Mouse (Mus musculus) spleen, adult 2 months (tissue): Measurements from ENCODE around the gene Ddx6. TPM values are rescaled to one million over a fixed set of nuclear protein-coding genes. Genes with fewer than 3 reads are reported as not detected.

Experiments used
- DNase-seq, 2 experiments: peaks; one replicate each; pipeline versions ENCODE4 v3.0.0 to v3.0.0-alpha.2; 2012 to 2021; ENCODE audit warnings: low spot score in 2 of 2, low read depth in 1 of 2
- H3K27ac ChIP-seq: fragments of 200-500 bp; 2 replicates; pipeline ENCODE4 v1.5.1; 2012; ENCODE audit warnings: low read length, inconsistent platforms; ENCODE audit not compliant: insufficient read depth
- H3K27me3 ChIP-seq: fragments of 200-500 bp; 2 replicates; pipeline ENCODE4 v1.6.1; 2012; ENCODE audit warnings: mild to moderate bottlenecking, moderate library complexity, low read length, inconsistent platforms; ENCODE audit not compliant: control insufficient read depth, insufficient read depth
- H3K36me3 ChIP-seq: fragments of 200-500 bp; 2 replicates; pipeline ENCODE4 v1.6.1; 2012; ENCODE audit warnings: mild to moderate bottlenecking, low read length, inconsistent platforms; ENCODE audit not compliant: control insufficient read depth, insufficient read depth
- H3K4me1 ChIP-seq: fragments of 200-500 bp; 2 replicates; pipeline ENCODE4 v1.6.1; 2011; ENCODE audit warnings: inconsistent platforms; ENCODE audit not compliant: control insufficient read depth, insufficient read depth, insufficient read length
- H3K4me3 ChIP-seq: fragments of 200-500 bp; 2 replicates; pipeline ENCODE4 v1.5.1; 2011; ENCODE audit warnings: mild to moderate bottlenecking, inconsistent platforms; ENCODE audit not compliant: insufficient read depth, insufficient read length; ENCODE audit errors: extremely low read depth
- CTCF ChIP-seq: fragments of 200-500 bp; IDR thresholded peaks from 2 replicates; pipeline ENCODE4 v1.5.1; 2011; ENCODE audit warnings: mild to moderate bottlenecking, inconsistent platforms; ENCODE audit not compliant: insufficient read depth, insufficient read length, insufficient replicate concordance; ENCODE audit errors: extremely low read depth
- POLR2A ChIP-seq: fragments of 200-500 bp; IDR thresholded peaks from 2 replicates; pipeline ENCODE4 v1.6.1; 2011; ENCODE audit warnings: low read depth, low read length, inconsistent platforms
- WGBS: fragments of 180-500 bp; shearing (Covaris S2); methylation state at CpG from one replicate; pipeline ENCODE4 v1.1.7; 2018; 5-methylcytosine and 5-hydroxymethylcytosine counted together
- polyA plus RNA-seq: library from polyadenylated mRNA; depleted of rRNA; stranded (reverse); fragments of >200 nt; gene quantifications from 2 replicates; pipeline ENCODE4 v1.2.3, GENCODE M21; 2012

The Ddx6 gene
- polyA plus RNA-seq, 1 experiment = 15.3 TPM

DNA sequence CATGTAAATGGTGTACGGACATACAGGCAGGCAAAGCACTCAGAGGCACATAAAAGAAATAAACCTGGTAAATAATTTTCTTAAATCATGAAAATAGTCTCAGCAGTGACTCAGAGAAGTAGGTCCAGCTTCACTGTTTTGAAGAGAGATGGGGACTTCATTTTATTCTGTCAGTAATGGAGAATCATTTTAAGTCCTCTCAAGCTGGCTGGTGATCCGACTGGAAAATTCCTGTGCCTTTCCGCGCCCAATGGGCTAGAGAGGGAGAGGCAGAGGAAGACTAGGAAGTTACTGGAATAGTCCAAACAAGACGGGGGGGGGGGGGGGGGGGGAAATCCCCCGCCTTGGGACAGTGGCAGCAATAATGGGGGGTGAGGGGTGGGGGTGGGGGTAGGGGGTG lies 5.1 kb upstream of the Ddx6 start:
- DNase-seq = no peak
- peaks cover 2% of the 10 kb centered on the region; the same call in 1 of the 2 replicates for H3K36me3 ChIP-seq
- peaks cover 8% of the 10 kb centered on the region; the same call in 1 of the 2 replicates for H3K4me1 ChIP-seq
- no peaks in the 10 kb centered on the region for H3K27me3 ChIP-seq
- no peak overlapping the region for H3K27ac ChIP-seq
- H3K4me3 ChIP-seq = no peak overlapping the region
- TF ChIP-seq CTCF (no peak), POLR2A (no peak)
- WGBS = 85% methylated on average over 5 of the region's 6 CpGs

DNA sequence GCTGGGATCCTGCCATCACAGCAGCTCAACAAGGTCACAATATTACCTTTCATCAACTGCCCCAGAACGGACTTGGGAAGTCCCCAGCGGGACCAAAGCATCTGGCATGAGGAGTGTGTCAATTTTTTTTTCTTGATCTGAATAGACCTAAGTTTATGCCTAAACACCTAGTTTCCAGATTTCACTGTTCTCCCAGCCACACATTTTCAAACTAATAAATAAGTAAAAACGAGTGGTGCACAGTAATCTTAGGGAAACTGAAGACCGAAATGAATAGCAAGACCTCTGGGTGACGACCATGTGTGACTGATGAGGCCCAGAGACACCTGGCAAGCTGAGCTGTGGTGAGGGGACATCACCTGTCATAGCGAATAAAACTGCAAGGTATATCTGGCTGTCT lies 3.9 kb upstream of the Ddx6 start:
- Histone ChIP-seq H3K27ac (no peak overlapping the region), H3K4me3 (no peak overlapping the region), H3K27me3 (no peaks in the 10 kb centered on the region), H3K4me1 (peaks cover 8% of the 10 kb centered on the region; the same call in 1 of the 2 replicates), H3K36me3 (peaks cover 2% of the 10 kb centered on the region)
- DNase-seq = no peak
- TF ChIP-seq CTCF = no peak
- no peak for TF ChIP-seq POLR2A
- WGBS = 83% methylated on average over 6 of the region's 6 CpGs

DNA sequence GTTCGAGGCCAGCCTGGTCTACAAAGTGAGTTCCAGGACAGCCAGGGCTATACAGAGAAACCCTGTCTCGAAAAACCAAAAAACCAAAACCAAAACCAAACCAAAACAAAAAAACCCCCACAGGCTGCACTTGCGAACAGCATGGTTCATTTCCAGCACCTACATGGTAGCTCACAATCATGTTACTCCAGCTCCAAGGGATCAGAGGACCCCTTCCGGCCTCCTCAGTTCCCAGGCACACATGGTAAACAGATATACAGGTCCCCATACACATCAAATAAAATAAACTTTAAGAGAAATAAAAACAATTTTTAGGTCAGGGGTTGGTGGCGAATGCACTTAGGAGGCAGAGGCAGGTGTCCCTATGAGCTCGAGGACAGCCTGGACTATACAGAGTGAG lies 1.9 kb upstream of the Ddx6 start:
- H3K4me3 ChIP-seq = peak overlapping the region; percentile 100
- H3K27ac ChIP-seq = peak overlapping the region; percentile 100
- H3K4me1 ChIP-seq = peaks cover 8% of the 10 kb centered on the region; the same call in 1 of the 2 replicates
- H3K36me3 ChIP-seq = peaks cover 7% of the 10 kb centered on the region
- H3K27me3 ChIP-seq = no peaks in the 10 kb centered on the region
- no peak for DNase-seq
- 40% methylated on average over 6 of the region's 6 CpGs for WGBS
- TF ChIP-seq CTCF (no peak), POLR2A (no peak)

DNA sequence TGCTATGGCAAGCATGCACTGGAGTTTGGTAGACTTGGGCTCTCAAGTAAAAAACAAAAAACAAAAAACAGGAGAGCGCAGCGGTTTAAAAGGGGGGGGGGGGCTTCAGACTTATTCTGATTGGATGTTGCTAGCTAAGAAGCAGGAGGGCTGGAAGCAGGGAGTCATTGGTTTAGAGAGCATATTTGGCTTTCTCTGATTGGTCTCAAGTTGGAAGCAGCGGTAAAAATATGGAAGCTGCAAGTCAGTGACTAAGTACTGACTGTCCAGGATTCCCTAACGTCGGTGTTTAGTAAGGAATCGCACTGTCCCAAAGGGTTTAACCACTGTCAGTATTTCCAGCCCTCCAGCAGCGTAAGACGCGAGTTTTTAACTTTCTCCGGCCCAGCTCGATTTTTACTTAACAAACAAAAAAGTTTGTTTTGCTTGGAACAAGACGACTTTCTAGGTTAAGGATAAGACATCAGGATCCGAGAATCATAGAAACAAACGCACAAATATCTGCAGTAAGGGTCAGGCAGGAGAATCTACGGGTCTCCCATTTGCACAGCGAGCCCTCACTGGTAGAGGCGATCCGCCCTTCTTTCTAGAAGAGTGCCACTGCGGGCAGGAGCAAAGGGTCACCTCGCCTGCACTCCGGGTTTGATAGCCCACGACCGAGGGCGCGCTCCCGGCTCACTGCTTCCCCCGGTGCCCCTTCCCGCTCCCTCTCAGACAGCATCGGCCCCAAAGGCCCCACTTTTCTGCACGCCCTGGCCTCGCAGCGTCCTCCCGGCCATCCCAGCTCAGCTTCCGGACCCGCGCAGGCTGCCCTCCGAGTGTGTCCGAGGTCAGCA lies 1.0 kb upstream of the Ddx6 start:
- peak overlapping the region; percentile 100 for H3K4me3 ChIP-seq
- peak overlapping the region; percentile 100 for H3K27ac ChIP-seq
- TF ChIP-seq POLR2A (peak; percentile 52), CTCF (no peak)
- peaks cover 12% of the 10 kb centered on the region for H3K4me1 ChIP-seq
- 1% methylated on average over 38 of the region's 38 CpGs for WGBS
- H3K36me3 ChIP-seq = peaks cover 15% of the 10 kb centered on the region
- DNase-seq = peak in 1 of 2 experiments; percentile 69
- H3K27me3 ChIP-seq = no peaks in the 10 kb centered on the region

DNA sequence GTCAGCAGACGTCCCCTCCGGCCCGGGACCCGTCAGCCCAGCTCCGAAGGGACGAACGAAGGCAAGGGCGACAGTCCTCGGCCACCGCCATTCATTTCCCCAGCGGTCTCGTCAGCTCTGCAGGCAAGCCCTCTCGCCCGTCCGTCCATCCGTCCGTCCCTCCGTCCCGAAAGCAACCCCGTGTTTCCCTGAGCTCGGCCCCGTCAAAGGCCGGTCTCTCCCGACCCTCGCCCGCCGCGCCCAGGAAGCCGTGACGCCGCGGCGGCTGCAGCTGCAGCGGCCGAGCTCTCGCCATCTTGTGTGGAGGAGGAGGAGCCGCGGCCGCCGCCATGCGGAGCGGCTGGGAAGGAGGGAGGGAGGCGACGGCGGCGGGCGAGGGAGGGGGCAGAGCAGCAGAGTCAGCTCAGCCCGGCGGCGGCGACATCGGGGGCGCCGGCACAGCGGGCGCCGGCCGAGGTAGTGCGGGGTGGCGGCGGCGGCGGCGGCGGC lies 358 bp upstream of the Ddx6 start:
- TF ChIP-seq CTCF = no peak
- TF ChIP-seq POLR2A = peak; percentile 79
- Histone ChIP-seq H3K4me1 (peaks cover 11% of the 10 kb centered on the region), H3K27ac (peak overlapping the region; percentile 100), H3K36me3 (peaks cover 20% of the 10 kb centered on the region), H3K27me3 (no peaks in the 10 kb centered on the region), H3K4me3 (peak overlapping the region; percentile 100)
- DNase-seq = peak; percentile 53 to 76
- under 1% methylated on average over 48 of the region's 65 CpGs for WGBS

DNA sequence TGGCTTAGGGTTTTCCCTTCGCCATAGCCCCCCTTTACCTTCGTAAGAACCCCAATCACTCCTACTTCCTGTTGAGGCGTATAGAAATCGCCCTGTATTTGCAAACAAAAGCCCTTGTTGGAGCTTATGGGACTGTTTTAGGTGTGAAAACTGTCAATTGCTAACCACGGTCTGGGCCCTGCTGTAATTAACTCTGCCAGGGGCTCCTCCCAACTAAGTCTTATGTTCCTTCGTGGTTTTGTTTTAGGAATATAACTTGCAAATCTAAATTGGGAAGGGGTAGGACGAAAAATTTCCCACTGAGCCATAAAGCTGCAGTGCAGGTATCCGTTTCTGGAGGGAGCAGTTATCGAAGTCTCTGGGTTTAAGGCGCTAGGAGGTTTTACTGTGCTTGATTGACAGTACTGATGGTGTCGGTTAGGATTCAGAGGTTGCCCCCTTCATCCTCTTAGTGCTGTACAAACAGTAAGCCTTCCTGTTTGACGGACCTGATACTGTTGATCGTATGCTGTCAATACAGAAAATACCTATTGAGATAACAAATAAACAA lies 999 bp downstream of the Ddx6 start:
- Histone ChIP-seq H3K4me3 (peak overlapping the region; percentile 100), H3K27me3 (no peaks in the 10 kb centered on the region), H3K4me1 (peaks cover 9% of the 10 kb centered on the region), H3K27ac (peak overlapping the region; percentile 100), H3K36me3 (peaks cover 29% of the 10 kb centered on the region)
- 0% methylated on average over 13 of the region's 13 CpGs for WGBS
- TF ChIP-seq POLR2A = no peak; the same call in 1 of the 2 replicates
- no peak for TF ChIP-seq CTCF
- DNase-seq = peak in 1 of 2 experiments; percentile 26
